Mouse (Mus musculus) ovary, postnatal 14 days (tissue): ENCODE results near the gene Esam.

Source experiments
- DNase-seq: peaks from one replicate; pipeline ENCODE4 v3.0.0; 2022; ENCODE audit warnings: low spot score

Gene Esam

DNA sequence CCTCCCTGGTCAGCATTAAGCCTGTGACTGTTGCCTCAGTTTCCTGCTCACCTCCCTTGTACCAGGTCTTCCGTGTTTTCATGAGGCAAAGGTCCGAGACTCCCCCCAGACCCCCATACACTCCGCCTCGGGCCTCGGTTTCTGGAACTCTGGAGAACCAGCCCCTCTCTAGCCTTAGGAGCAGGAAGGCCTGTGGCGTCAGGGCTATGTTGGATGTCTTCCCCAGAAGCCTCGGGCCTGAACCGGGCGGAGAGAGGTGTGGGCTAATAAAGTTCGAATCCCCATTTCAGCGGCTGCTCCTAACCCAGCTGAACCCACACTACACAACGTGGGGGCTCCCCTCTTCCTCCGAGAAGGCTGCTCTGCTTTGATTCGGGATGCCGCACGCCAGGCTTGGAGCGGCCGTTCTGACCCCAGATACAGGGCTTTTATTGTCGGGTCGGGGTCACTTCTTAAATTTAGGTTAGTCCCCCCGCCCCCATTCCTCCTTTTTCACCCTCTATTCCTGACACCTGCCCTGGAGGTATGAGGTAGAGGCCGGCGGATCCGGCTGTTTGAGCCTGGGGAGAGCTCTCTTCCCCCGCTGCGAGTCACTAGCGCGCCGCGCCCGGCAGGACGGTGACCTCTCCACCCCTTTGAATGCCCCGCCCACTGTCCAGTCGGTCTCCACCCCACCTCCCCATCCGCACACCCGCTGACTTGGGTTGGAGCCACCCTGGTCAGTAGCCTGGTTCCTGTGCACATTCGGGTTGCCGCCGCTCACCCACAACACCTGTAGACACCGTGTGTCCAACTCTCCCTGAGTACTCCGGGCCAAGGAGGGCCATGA is at the start of gene Esam:
Gene Esam, plus strand, starts transcription at position 683 of the 829 bp plus-strand sequence.
- DNase-seq, result peak; percentile 39

DNA sequence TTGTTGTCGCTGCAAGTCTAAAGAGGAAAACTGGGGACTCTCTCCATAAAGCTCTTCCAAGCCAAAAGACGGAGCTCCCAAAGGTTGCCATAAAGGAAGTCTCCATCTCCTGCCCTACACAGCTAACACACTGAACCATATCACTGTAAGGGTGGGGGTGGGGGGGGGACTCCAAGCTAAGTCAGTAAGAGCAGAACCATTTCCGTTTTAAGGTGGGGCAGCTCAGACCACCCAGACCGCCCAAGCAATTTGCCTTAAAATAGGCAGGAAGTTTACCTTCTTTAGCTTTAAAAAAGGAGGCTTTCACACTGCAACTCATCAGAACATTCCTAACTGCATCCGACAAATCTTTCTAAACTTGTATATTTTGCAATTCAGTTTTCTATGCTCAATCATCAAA is 42.7 kb upstream of the Esam start:
- DNase-seq, result no peak

DNA sequence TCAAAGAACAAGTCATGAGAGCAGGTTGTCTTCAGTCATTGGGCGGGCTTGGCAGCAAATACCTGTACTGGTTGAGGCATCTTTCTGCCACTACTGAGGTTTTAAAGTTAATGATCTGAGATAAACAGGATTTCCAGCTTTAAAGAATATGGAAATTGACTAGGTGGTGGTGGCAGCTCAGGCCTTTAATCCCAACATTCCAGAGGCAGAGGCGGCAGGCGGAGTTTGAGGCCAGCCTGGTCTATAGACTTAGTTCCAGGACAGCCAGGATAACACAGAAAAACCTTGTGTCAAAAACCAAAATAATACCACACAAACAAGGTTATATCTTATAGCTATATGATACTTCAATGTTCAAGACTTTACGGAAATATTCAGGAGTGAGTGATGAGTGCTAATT is 39.8 kb upstream of the Esam start:
- DNase-seq, result no peak

DNA sequence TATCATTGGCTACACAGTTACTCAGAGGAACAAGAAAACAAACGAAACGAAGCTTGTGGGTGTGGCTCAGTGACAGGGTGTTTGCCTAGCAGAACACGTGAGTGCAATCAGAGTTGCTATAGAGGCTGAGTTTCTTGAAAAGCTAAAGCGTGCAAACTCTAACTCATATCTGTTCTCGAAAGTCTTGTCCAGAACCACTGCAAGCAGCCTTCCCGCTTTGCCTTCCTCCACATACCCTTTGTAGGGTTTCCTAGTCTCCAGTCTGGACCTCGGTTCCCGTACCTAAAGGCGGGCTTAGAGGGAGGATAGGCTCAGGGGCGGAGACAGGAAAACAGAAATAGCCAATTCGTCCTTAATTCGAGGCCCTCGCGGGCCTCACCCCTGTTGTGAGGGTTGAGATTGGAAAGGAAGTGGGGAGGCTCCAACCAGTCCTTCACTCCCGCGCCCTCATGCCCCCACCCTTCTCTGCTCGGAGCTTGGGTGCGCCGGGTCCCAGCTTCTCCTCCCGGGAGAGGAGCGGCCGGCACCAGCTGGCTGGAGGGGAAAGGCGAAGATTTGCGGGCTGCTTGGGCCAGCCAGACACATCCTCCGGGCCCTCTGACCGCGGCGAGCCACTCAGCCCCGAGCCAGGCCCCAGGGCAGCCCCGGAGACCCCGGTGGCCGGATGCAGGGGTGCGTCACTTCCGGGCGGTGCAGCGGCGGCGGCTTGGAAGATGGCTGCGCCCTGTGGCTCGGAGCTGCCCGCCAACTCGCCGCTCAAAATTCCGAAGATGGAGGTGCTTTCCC is 39.1 kb upstream of the Esam start, which contains the start of gene Msantd2:
Gene Msantd2, plus strand, starts transcription at position 709 of the 786 bp plus-strand sequence.
- DNase-seq, result peak; percentile 88

DNA sequence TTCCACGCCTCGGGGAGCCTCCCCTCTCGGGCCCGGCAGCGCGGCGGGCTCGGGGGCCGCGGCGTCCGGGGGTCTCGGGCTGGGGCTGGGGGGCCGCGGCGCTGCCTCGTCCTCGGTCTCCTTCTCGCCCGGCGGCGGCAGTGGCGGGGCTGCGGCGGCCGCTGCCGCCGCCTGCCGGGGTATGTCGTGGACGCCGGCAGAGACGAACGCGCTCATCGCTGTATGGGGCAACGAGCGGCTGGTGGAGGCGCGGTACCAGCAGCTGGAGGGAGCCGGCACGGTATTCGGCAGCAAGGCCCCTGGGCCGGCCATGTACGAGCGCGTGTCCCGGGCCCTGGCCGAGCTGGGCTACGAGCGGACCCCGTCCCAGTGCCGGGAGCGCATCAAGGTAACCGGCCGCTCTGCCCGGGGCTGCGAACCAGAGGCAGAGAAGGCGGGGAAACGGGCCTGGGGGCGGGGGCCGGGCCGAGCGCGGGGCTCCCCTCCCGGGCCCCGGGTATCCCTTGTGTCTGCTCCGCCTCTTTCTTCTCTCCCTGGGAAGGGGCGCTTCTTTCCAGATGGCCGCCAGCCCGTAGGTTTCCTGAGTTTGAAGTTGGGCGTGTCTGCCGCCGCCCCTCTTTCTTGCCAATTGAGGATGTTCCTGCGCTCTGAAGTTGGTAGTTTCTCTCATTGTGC is 38.3 kb upstream of the Esam start:
- peak; percentile 24 for DNase-seq

DNA sequence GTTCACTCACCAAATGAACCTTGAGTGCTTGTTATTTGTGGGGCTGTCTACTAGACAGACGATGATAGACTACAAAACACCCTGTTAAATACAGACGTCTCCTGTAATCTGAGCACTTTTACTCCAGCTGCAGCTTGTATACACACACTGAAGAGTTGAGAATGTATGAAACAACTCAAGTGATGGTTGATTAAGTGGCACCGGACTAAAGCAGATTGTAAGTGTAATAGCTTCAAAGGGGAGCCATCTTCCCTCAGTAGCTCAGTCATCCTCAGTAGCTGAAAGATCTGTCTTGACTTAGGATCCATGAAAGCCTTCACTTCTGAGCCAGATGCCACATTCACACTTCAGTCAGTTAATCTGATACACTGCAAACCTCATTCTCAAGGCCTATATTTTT is 32.1 kb upstream of the Esam start:
- DNase-seq, result no peak

DNA sequence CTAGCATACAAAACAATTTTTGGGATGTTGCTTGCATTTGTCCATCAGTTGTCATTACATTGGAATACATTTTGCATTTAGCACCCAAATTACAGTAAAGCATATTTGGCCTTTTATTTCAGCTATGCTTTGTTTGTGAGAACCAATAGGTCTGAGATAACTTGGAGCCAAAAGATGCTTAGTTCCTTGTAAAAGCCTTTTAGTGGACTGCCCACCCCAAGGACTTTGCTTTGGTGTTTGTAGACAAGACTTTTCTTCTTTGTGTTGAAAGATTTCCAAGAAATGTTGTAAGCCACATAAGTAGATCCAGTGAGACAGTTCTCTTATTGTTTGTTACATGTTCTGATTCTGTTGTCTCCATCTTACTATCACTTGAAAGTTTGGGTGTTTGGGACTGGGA is 31.6 kb upstream of the Esam start:
- DNase-seq, result no peak

DNA sequence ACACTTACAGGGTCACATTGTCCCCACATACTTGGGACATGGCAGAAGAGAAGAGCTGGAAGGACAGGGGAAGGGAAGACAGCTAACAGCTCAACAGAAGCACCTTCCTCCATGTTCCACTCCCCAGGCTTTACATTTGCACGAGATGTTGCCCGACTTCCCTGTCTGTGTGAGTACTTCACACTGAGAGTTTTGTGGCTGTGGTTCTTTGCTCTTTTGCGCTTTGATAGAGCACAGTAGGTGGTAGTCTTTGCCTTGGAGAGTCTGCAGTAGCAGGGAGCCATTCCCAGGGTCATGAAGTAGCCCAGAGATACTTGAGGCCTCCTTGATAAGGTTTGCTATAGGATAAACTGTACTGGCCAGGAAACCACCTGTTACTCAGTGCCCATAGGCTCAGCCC is 27.7 kb upstream of the Esam start:
- no peak for DNase-seq

DNA sequence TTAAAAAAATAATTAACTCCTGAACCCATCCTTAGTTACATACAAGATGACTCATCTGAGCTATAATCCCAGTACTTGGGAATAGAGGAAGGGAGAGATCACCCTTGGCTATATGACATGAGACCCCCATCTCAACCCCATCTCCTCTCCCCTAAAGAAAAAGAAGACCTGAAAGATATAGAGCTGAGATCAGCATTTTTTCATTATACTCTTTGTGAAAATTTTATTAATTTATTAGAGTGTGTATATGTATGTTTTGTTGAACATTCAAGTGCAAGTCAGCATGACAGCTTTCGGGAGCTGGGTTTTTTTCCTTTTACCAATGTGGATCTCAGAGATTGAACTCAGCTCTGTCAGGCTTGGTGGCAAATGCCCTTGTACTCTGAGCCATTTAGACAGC is 26.7 kb upstream of the Esam start:
- no peak for DNase-seq

DNA sequence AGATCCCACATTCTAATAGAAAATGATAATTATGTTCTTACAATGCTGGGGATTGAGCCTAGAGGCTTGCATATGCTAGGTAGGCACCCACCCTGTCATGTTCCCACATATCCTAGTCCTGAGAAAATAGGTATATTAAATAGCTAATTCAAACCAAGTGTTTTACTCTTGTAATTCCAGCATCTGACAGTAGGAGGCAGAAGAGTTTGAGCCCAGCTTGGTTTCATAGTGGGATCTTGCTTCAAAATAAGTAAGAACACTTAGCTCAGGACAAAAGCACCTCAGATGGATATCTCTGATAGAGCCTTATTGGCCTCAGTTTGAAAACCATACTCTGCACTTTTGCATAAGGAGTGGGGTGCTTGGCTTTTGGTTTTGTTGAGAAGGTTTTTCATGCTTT is 23.5 kb upstream of the Esam start:
- no peak for DNase-seq

DNA sequence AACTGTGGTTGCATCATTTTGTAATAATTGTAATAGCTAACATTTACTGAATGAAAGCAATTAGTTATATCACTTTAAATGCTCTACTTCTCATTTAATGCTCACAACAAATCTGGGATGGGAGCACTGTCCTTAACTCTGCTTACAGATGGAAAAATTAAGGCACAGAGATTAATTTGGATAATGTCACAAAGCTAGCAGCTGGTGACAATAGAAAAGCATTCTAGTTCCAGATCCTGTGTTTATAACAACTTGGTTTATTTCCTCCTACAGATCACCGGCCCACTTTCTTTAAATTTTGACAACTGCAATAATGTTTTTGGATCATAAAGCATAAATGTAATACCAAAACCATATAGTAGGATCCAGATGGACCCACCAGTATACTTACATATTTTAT is 21.9 kb upstream of the Esam start:
- no peak for DNase-seq

DNA sequence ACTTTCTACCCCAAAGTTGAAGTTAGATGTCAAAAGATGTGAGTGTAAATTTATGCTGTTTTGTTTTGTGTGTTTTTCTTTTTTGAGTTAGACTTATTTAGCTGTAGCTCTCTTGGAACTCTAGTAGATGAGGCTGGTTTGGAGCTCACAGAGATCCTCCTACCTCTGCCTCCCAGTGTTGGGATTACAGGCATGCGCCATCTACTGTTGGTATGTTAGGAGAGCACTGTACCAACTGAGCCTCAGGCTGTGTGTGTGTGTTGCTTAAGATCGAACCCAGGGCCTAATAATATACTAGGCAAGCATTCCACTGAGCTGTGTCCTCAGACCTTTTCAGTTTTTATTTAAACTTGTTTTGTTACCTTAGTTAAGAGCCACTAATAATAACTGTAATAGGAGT is 15.8 kb upstream of the Esam start:
- no peak for DNase-seq

DNA sequence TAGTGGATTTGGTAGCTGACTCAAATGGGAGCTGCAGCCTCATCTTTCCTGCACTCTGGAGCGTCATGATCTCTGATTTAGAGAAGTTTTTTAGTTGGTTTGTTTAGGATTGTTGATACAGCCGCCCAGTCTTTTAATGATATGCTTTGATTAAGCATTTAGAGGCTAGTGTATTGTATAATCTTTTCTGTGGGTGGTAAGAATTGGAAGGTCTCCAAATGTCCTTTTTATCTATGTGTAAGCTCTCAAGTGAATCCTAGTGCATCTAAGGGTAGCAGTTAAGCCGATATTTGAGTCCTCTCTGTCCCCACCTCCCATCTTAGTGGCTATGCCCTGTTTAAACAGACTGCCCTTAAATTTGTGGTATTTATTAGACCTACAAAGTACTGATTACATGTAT is 13.4 kb upstream of the Esam start:
- DNase-seq, result no peak

DNA sequence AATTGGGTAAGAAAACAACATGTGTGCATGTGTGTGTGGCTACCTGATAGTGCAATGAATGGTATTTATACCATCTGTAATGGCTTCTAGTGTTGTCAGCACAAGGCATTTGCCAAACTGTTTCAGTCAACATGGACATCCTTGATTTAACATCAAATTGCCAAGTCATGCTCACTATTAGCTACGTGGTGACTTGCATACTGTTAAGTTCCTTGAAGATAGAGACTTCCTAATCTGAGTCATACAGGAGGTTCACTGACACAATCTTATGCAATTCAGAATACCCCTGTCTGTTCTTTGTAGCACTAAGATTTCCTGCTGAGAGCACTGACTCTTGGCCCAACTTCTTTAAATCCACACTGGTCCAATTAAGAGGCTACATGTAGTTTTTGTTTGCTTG is 10.4 kb upstream of the Esam start:
- no peak for DNase-seq

DNA sequence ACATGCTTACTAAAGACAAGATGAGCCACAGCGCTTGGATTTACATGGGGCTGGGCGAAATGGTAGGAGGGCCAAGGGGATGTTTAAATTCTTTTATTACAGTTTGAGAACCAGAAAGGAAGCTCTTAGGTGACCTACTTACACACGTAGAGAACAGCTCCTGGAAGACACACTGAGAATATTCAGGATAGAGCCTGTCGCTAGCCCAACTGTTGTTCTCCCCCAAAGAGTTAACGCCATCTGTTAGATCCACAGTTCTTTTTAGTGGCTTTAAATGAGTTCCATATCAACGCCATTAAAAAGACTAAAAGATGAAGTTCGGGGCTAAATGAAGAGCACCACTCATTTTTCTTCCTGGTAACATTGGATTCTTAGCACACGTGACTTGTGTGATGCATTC is 8.9 kb upstream of the Esam start:
- DNase-seq, result no peak

DNA sequence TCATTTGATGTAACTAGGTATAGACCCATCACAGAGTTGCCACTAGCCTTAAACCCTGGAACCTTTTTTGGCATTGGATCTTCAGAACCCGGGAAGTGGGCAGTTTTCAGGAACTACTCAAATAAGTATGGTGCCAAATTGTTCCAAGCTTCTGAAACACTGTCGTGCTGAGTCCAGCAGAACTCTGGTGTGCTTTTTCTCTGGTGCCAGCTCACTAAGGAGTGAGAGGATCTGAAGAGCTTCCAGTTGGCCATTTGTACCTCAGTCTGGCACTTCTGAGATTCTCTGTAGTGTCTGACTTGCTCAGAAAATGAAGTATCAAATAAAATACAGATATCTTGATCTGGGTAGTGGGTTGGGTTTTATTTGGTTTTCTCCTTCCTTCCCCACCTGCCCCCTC is 7.9 kb upstream of the Esam start:
- no peak for DNase-seq

DNA sequence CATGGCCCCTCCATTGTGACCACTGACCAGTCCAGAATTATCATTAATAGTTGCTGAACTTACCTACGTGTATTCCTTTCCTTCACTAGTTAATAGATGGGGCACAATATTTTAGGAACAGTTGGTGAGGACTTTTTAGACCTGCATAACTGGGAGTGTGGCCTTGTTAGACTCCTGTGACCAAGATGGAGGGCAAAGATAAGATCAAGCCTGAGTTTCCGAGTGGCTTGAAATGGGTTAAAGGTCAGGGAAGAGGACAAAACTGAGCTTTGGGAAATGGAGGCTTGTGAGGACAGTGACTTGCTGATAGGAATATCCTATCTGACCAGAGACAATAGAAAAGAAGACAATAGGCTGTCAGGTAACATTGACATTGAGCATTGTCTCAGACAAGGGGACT is 2.4 kb upstream of the Esam start:
- no peak for DNase-seq

DNA sequence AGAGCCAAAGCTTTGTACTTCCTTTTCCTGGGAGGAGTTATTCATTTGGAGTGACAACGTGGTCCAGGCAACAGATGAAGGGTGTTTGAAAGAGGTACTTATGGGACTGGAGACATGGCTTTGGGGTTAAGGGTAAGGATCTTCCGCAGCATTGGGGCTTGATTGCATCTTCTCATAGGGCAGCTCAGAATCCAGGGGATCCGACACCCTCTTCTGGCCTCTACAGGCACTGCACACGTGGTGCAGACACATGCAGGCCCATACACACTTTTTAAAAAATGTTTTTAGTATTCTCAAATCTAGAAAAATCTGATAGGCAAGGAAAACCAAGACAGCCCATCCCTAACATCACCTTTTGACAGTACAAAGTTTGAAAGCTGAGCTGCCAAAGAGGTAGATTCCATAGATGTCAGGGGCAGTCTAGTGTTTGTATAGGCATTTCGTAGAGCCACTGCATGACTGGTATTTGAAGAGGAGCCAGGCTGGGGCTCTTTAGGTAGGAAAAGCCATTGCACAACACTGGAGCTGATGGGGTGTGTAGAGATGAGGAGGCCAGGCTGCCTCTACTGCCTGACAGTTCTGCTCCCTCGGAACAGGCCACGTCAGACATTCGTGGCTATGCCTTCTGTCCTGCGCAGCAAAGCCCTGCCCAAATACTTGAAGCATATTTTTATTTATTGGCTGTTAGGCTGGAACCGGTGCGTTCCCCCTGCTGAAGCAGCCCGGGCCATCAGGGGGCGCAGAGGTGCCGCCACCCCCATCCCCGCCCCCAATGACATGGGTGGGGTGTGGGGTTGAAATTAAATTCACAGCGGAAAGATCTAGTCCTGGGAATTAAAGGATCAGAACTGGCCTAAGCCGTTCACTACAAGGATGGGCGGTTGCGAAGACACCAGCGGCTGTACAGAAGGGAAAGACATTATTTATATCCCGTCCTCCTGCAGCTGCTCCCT is 1.2 kb upstream of the Esam start:
- DNase-seq, result no peak

DNA sequence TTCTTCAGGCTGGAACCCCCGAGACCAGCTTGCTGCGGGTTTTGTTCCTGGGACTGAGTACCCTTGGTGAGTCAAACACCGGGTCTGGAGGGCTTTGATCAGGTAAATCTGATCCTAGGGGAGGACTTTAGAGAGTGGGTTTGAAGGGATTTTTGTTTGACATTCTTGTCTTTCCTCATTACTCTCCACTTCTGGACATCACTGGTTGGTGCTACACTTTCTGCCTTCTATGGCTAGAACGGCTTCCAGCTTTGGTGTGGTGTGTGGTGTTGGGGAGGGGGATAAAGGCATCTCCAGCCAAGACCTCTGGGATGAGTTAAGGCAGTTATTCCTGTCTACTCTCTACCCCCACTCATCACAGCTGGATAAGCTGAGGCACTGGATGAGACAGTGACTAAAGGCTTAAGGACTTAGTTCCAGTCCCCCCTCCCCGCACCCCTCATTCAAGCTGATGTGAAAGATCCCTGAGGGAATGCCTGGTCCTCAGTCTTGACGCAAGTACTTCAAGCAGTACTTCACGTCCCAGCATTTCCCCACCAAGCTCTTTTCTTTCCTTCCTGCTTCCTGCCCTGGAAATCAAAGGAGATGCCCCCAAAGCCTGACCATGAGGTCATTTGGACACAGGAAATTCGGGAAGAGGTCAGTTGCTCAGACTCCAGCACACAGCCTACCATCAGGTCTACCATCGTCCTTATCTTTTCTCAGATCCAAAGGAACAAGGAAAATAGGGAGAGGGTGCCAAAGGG is 520 bp downstream of the Esam start:
- no peak for DNase-seq

DNA sequence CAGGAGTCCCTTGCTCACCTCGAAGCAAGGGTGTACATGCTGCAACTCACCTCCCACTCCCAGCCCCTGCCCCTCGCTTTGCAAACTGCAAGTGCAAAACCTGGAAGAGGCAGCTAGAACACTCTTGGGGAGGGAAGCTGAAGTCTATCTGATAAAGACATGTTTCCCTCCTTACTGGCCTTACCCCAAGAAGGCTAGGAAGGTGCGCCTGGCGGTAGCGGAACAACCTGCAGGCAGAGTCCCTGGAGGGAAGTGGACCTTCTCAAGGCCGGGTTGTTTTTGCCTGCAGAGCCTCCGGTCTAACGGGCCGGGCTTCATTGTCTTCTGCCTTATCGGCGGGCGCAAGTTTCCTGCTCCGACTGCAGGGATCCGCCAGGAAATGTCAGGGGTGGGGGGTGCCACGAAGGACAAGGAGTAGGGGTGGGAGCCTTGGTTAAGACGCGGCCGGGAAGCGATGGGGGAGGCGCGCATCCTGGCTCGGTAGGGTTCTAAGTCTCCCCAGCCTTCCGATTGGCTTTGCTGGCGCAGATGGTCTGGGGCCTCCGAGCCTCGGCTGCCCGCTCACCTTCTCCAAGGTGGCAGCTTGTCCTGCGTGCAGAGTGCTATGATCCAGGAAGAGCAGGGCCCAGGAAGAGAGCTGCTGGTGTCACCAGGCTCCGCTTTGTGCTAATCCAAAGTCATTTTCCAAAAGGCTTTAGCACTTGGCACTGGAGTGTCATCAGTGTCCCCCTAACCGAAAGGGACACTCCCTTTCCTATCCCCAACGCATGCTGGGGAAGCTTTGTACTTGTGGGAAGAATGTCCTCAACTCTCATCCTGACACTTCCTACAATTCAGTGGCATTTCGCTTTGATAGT is 2.4 kb downstream of the Esam start:
- no peak for DNase-seq
